Mouse (Mus musculus) gastrocnemius, adult 18-20 months (tissue): ENCODE data around the gene Dok4. TPM values are rescaled to one million over a fixed set of nuclear protein-coding genes. Genes with fewer than 3 reads are reported as not detected.

Source experiments
- total RNA-seq, 2 experiments: library from RNA; stranded (reverse); gene quantifications; 2 replicates each; pipeline ENCODE4 v1.2.3; 2021

Dok4 gene
- total RNA-seq, 2 experiments from 2014 or later: 3.3 to 7.2 TPM

Other genes starting within 250 kb of the Dok4 start
- gene Arl2bp, start 209.7 kb downstream of the Dok4 start, total RNA-seq: 10 to 100 TPM; 50.4 to 54.9 TPM
- gene Pllp, start 180.1 kb downstream of the Dok4 start, total RNA-seq: 1 to 10 TPM; 1.3 to 2.0 TPM
- not detected for gene Ccl22, start 130.7 kb downstream of the Dok4 start, total RNA-seq
- gene Cx3cl1, start 104.3 kb downstream of the Dok4 start, total RNA-seq: 1 to 10 TPM in 1 of 2 experiments, under 1 TPM in 1; 0.71 to 1.5 TPM
- gene Ccl17, start 65.9 kb downstream of the Dok4 start, total RNA-seq: not detected
- gene Coq9, start 38.0 kb downstream of the Dok4 start, total RNA-seq: 100 to 1,000 TPM; 392 to 399 TPM
- 10 to 100 TPM; 30.8 to 38.8 TPM for gene Ciapin1, start 38.0 kb downstream of the Dok4 start, total RNA-seq
- gene Polr2c, start 18.9 kb downstream of the Dok4 start, total RNA-seq: 10 to 100 TPM; 48.9 to 56.7 TPM
- gene Ccdc102a, start 41.8 kb upstream of the Dok4 start, total RNA-seq: 1 to 10 TPM; 2.5 to 5.3 TPM
- not detected for gene Adgrg5, start 47.4 kb upstream of the Dok4 start, total RNA-seq
- gene Adgrg1, start 98.4 kb upstream of the Dok4 start, total RNA-seq: 10 to 100 TPM; 19.8 to 24.3 TPM
- under 1 TPM; 0.26 to 0.80 TPM for gene Adgrg3, start 141.4 kb upstream of the Dok4 start, total RNA-seq
- not detected for gene Drc7, start 178.8 kb upstream of the Dok4 start, total RNA-seq
- 1 to 10 TPM; 6.6 to 7.4 TPM for gene Katnb1, start 204.9 kb upstream of the Dok4 start, total RNA-seq